Mouse (Mus musculus): Measurements from ENCODE around the gene Bicral. TPM values are rescaled to one million over a fixed set of nuclear protein-coding genes. Genes with fewer than 3 reads are reported as not detected.
"Not testable (repeated sequence)": the region's sequence is repeated elsewhere in the genome, so short reads cannot be mapped to it uniquely, and the experiment has no call there.

The Bicral gene
- polyA plus RNA-seq, 1 experiment, result 5.1 TPM

DNA sequence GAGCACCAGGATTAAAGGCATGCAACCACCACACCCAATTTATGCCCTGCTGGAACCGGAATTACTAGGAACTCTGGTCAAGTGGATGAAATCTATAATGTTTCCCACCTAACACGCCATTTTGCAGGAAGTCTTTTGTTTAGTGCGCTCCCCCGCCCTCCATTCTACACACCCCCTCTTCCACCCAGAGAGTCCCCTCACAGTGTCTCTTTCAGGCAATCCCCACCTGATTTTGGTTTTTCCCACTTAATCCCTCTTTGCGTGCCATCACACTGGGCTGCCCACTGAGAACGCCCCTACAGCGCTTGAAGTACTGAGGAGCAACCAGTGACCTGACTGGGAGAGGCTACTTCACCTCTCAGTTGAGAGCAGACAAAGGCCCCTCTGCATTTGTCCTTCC lies 11.1 kb downstream of the Bicral start:
- H3K36me3 ChIP-seq (ENCODE audit: control insufficient read depth, insufficient read depth), result no peaks in the 10 kb centered on the region
- H3K27me3 ChIP-seq (ENCODE audit: control insufficient read depth, insufficient read depth, insufficient read length), result no peaks in the 10 kb centered on the region
- TF ChIP-seq SRF (IDR thresholded peaks at IDR 0.05; ENCODE audit: control insufficient read depth, insufficient read length, low read depth) (no peak), POLR2A (IDR thresholded peaks at IDR 0.05; ENCODE audit: insufficient read length, low read depth) (no peak), MYOG (IDR thresholded peaks at IDR 0.05; ENCODE audit: control insufficient read depth in 1 of 3, insufficient read depth in 1 of 3, insufficient read length in 2 of 3, low read depth in 2 of 3) (no peak), USF1 (IDR thresholded peaks at IDR 0.05; ENCODE audit: low read depth) (no peak), REST (IDR thresholded peaks at IDR 0.05; ENCODE audit: insufficient read depth, insufficient read length) (no peak), E2F4 (IDR thresholded peaks at IDR 0.05; ENCODE audit: insufficient read depth) (no peak), MAX (IDR thresholded peaks at IDR 0.05; ENCODE audit: low read depth) (no peak), TCF3 (IDR thresholded peaks at IDR 0.05; ENCODE audit: insufficient read length, low read depth) (no peak)

DNA sequence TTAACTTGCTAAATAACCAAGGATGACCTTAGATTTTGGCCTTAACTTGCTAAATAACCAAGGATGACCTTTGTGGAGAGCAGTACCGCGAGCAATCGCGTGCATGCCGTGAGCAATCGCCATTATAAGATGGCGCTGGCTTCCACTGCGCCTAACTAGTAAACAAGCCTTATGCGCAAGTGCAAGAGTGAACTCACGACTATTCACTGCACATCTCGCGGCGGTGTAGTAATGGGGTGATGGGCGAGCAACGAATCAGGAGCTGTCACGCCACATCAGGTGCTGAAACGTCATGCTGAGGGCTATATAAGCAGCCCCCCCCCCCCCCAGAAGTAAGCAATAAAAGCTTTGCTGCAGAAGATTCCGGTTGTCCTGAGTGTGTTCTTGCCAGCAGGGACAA lies 11.7 kb downstream of the Bicral start:
- H3K36me3 ChIP-seq (ENCODE audit: control insufficient read depth, insufficient read depth); H3K79me2 ChIP-seq (ENCODE audit: control insufficient read depth, insufficient read depth); H3ac ChIP-seq (ENCODE audit: control insufficient read depth, insufficient read length); H3K4me2 ChIP-seq (ENCODE audit: low read depth); H3K4me3 ChIP-seq; H3K27me3 ChIP-seq (ENCODE audit: control insufficient read depth, insufficient read depth, insufficient read length): not testable (repeated sequence)

More for the DNA sequence above, 11.1 kb downstream of the Bicral start:
- H3ac ChIP-seq (ENCODE audit: control insufficient read depth, insufficient read length), result no peak overlapping the region
- H3K4me2 ChIP-seq (ENCODE audit: low read depth), result no peak overlapping the region
- H3K79me2 ChIP-seq (ENCODE audit: control insufficient read depth, insufficient read depth), result peaks cover 5% of the 10 kb centered on the region
- H3K4me3 ChIP-seq, result no peak overlapping the region

DNA sequence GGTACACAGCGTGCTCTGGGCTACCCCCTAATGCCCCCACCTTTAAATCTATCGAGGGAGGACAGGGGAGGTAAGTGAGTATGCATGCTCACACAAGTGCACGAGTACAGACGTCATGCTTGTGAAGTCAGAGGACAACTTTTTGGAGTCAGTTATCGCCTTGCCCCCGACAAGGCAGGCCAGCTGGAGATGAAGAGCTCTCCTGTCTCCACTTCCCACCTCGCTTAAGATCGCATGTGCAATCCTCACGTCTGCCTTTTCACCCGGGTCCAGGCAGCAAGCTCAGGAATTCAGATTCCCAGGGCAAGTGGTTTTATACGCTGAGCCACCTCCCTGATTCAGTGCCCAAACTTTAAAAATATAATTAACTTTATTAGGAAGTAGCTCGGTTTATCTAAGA lies 13.0 kb downstream of the Bicral start:
- TF ChIP-seq MAX (IDR thresholded peaks at IDR 0.05; ENCODE audit: low read depth) (no peak), MYOG (IDR thresholded peaks at IDR 0.05; ENCODE audit: control insufficient read depth in 1 of 3, insufficient read depth in 1 of 3, insufficient read length in 2 of 3, low read depth in 2 of 3) (no peak), CEBPB (IDR thresholded peaks at IDR 0.05; ENCODE audit: insufficient read depth, poor library complexity, severe bottlenecking) (no peak), TCF3 (IDR thresholded peaks at IDR 0.05; ENCODE audit: insufficient read length, low read depth) (no peak), USF1 (IDR thresholded peaks at IDR 0.05; ENCODE audit: low read depth) (no peak), REST (IDR thresholded peaks at IDR 0.05; ENCODE audit: insufficient read depth, insufficient read length) (no peak), POLR2AphosphoS2 (IDR thresholded peaks at IDR 0.05; ENCODE audit: insufficient read length, low read depth) (no peak), MYOD1 (IDR thresholded peaks at IDR 0.05; ENCODE audit: control insufficient read depth in 1 of 3, insufficient read length in 2 of 3, low read depth in 2 of 3) (no peak), POLR2A (IDR thresholded peaks at IDR 0.05; ENCODE audit: insufficient read length, low read depth) (no peak), SRF (IDR thresholded peaks at IDR 0.05; ENCODE audit: control insufficient read depth, insufficient read length, low read depth) (no peak), TCF12 (IDR thresholded peaks at IDR 0.05; ENCODE audit: insufficient read depth, poor library complexity, severe bottlenecking) (no peak)
- H3K79me2 ChIP-seq (ENCODE audit: control insufficient read depth, insufficient read depth), result peaks cover 5% of the 10 kb centered on the region
- H3K36me3 ChIP-seq (ENCODE audit: control insufficient read depth, insufficient read depth), result no peaks in the 10 kb centered on the region
- no peak overlapping the region for H3K4me3 ChIP-seq
- H3K4me2 ChIP-seq (ENCODE audit: low read depth), result no peak overlapping the region
- H3ac ChIP-seq (ENCODE audit: control insufficient read depth, insufficient read length), result no peak overlapping the region
- H3K27me3 ChIP-seq (ENCODE audit: control insufficient read depth, insufficient read depth, insufficient read length), result no peaks in the 10 kb centered on the region

DNA sequence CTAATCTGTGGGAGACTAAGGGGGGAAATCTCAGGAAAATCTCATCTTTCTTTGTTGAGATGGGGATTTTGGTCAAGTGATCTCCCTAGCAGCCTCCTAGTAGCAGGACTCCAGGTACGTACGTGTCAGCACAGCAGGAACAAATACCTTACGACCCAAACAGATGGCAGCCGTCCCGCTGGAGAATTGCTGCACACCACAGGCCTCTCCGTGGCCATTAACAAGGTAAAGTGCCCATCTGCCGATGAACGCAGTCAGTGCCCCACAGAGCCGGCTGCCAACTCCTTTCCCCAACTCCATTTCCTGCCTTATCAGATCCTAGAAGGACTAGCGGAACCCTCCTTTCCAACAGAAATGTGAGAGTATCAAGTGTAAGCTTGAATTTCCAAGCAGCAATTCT lies 13.5 kb downstream of the Bicral start:
- Histone ChIP-seq H3K27me3 (ENCODE audit: control insufficient read depth, insufficient read depth, insufficient read length) (no peaks in the 10 kb centered on the region), H3K36me3 (ENCODE audit: control insufficient read depth, insufficient read depth) (no peaks in the 10 kb centered on the region), H3K79me2 (ENCODE audit: control insufficient read depth, insufficient read depth) (peaks cover 5% of the 10 kb centered on the region), H3ac (ENCODE audit: control insufficient read depth, insufficient read length) (no peak overlapping the region), H3K4me2 (ENCODE audit: low read depth) (no peak overlapping the region), H3K4me3 (no peak overlapping the region)
- no peak for TF ChIP-seq USF1 (IDR thresholded peaks at IDR 0.05; ENCODE audit: low read depth)

GRCm38 (mm10) chr17:46843716-46844115 lies 14.6 kb downstream of the Bicral start:
- no peaks in the 10 kb centered on the region for H3K27me3 ChIP-seq (ENCODE audit: control insufficient read depth, insufficient read depth, insufficient read length)
- no peak overlapping the region for H3ac ChIP-seq (ENCODE audit: control insufficient read depth, insufficient read length)
- H3K36me3 ChIP-seq (ENCODE audit: control insufficient read depth, insufficient read depth), result no peaks in the 10 kb centered on the region
- TF ChIP-seq MYOG (IDR thresholded peaks at IDR 0.05; ENCODE audit: control insufficient read depth in 1 of 3, insufficient read depth in 1 of 3, insufficient read length in 2 of 3, low read depth in 2 of 3) (no peak), MAX (IDR thresholded peaks at IDR 0.05; ENCODE audit: low read depth) (no peak), REST (IDR thresholded peaks at IDR 0.05; ENCODE audit: insufficient read depth, insufficient read length) (no peak), POLR2A (IDR thresholded peaks at IDR 0.05; ENCODE audit: insufficient read length, low read depth) (no peak), TCF3 (IDR thresholded peaks at IDR 0.05; ENCODE audit: insufficient read length, low read depth) (no peak), POLR2AphosphoS2 (IDR thresholded peaks at IDR 0.05; ENCODE audit: insufficient read length, low read depth) (no peak), CEBPB (IDR thresholded peaks at IDR 0.05; ENCODE audit: insufficient read depth, poor library complexity, severe bottlenecking) (no peak), USF1 (IDR thresholded peaks at IDR 0.05; ENCODE audit: low read depth) (no peak)
- H3K4me2 ChIP-seq (ENCODE audit: low read depth), result peak overlapping the region; percentile 22
- H3K4me3 ChIP-seq, result no peak overlapping the region
- H3K79me2 ChIP-seq (ENCODE audit: control insufficient read depth, insufficient read depth), result peaks cover 5% of the 10 kb centered on the region

GRCm38 (mm10) chr17:46843022-46843421 lies 15.3 kb downstream of the Bicral start:
- Histone ChIP-seq H3K36me3 (ENCODE audit: control insufficient read depth, insufficient read depth) (no peaks in the 10 kb centered on the region), H3K4me3 (no peak overlapping the region), H3K79me2 (ENCODE audit: control insufficient read depth, insufficient read depth) (peaks cover 5% of the 10 kb centered on the region), H3ac (ENCODE audit: control insufficient read depth, insufficient read length) (no peak overlapping the region), H3K4me2 (ENCODE audit: low read depth) (peak overlapping the region; percentile 22), H3K27me3 (ENCODE audit: control insufficient read depth, insufficient read depth, insufficient read length) (no peaks in the 10 kb centered on the region)
- no peak for TF ChIP-seq POLR2AphosphoS2 (IDR thresholded peaks at IDR 0.05; ENCODE audit: insufficient read length, low read depth)
- no peak for TF ChIP-seq REST (IDR thresholded peaks at IDR 0.05; ENCODE audit: insufficient read depth, insufficient read length)
- peak; percentile 22 for TF ChIP-seq TCF3 (IDR thresholded peaks at IDR 0.05; ENCODE audit: insufficient read length, low read depth)
- no peak for TF ChIP-seq MAX (IDR thresholded peaks at IDR 0.05; ENCODE audit: low read depth)
- peak in 2 of 3 experiments; percentile 92 to 94 for TF ChIP-seq MYOD1 (IDR thresholded peaks at IDR 0.05; ENCODE audit: control insufficient read depth in 1 of 3, insufficient read length in 2 of 3, low read depth in 2 of 3)
- peak in 2 of 3 experiments; percentile 75 to 88 for TF ChIP-seq MYOG (IDR thresholded peaks at IDR 0.05; ENCODE audit: control insufficient read depth in 1 of 3, insufficient read depth in 1 of 3, insufficient read length in 2 of 3, low read depth in 2 of 3)
- no peak for TF ChIP-seq USF1 (IDR thresholded peaks at IDR 0.05; ENCODE audit: low read depth)

All from myocyte (in vitro differentiated cells).